Mouse (Mus musculus) lung, embryonic 16.5 days (tissue): ENCODE measurements around the gene Cdc34. TPM values are rescaled to one million over a fixed set of nuclear protein-coding genes. Genes with fewer than 3 reads are reported as not detected.

Source experiments
- ATAC-seq: fragments of 200-750 bp; cut with Nextera tagmentation; 2 replicates; pipeline ENCODE4 v1.8.0; 2017; ENCODE audit warnings: low read depth, mild to moderate bottlenecking, moderate library complexity
- H3K27ac ChIP-seq: fragments of 300-500 bp; sonication (generic); 2 replicates; pipeline ENCODE4 v1.5.1; 2014; ENCODE audit warnings: mild to moderate bottlenecking, control low read depth, low read length
- H3K27me3 ChIP-seq: fragments of 300-500 bp; sonication (generic); 2 replicates; pipeline ENCODE4 v1.6.1; 2014; ENCODE audit warnings: low read depth, low read length, mixed read lengths; ENCODE audit not compliant: control insufficient read depth, insufficient read depth
- H3K36me3 ChIP-seq: fragments of 300-500 bp; sonication (generic); 2 replicates; pipeline ENCODE4 v1.6.1; 2014; ENCODE audit warnings: low read length; ENCODE audit not compliant: control insufficient read depth, insufficient read depth
- H3K4me1 ChIP-seq: fragments of 300-500 bp; sonication (generic); replicated peaks from 2 replicates; pipeline ENCODE4 v1.6.1; 2014; ENCODE audit warnings: low read length, mixed read lengths; ENCODE audit not compliant: control insufficient read depth, insufficient read depth
- H3K4me2 ChIP-seq: fragments of 300-500 bp; sonication (generic); 2 replicates; pipeline ENCODE4 v1.6.1; 2014; ENCODE audit warnings: low read depth, low read length, control low read depth
- H3K4me3 ChIP-seq: fragments of 300-500 bp; sonication (generic); 2 replicates; pipeline ENCODE4 v1.5.1; 2014; ENCODE audit warnings: mild to moderate bottlenecking, low read length, control low read depth
- H3K9ac ChIP-seq: fragments of 300-500 bp; sonication (generic); 2 replicates; pipeline ENCODE4 v1.6.1; 2014; ENCODE audit warnings: low read length, control low read depth
- H3K9me3 ChIP-seq: fragments of 300-500 bp; sonication (generic); 2 replicates; pipeline ENCODE4 v1.6.1; 2016; ENCODE audit warnings: low read length; ENCODE audit not compliant: control insufficient read depth
- WGBS: fragments of 180-500 bp; shearing (Covaris S2); extraction: QIAGEN DNeasy Blood & Tissue Kit; methylation state at CpG from one replicate; pipeline ENCODE4 v1.1.7; 2014; 5-methylcytosine and 5-hydroxymethylcytosine counted together
- polyA plus RNA-seq: library from polyadenylated mRNA; unstranded; fragments of >200 nt; fragmentation: Nextera tagmentation; extraction: Ambion mirVana; gene quantifications from 2 replicates; pipeline ENCODE4 v1.2.1, GENCODE M21; 2015

Cdc34 gene
- polyA plus RNA-seq, 1 experiment from 2014 or later: 68.9 TPM

DNA sequence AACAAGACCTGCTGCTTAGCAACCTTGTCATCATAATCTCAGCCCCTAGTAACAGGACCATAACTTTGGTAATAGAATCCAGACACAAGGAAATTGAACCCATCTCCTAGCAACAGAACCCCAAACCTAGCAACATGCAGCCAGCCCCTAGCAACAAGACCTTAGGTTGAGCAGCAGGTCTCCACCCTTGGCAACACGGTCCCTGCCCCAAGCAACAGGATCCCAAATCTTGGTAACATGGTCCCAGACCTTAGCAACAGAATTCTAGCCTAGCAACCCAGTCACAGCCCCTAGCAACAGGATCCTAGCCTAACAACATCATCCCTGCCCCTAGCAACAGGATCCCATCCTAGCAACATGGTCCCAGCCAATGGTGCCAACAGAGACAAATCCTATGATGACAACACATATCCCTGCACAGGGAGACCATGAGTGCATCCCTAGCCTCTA is 27.0 kb upstream of the Cdc34 start:
- Histone ChIP-seq H3K27me3 (no peaks in the 10 kb centered on the region; the same call in 1 of the 2 replicates), H3K4me3 (no peak overlapping the region), H3K9ac (no peak overlapping the region), H3K9me3 (no peaks in the 10 kb centered on the region), H3K27ac (no peak overlapping the region), H3K4me1 (no peaks in the 10 kb centered on the region), H3K4me2 (no peak overlapping the region), H3K36me3 (no peaks in the 10 kb centered on the region)
- ATAC-seq: no peak
- 7% methylated on average over 1 of the region's 1 CpGs for WGBS

DNA sequence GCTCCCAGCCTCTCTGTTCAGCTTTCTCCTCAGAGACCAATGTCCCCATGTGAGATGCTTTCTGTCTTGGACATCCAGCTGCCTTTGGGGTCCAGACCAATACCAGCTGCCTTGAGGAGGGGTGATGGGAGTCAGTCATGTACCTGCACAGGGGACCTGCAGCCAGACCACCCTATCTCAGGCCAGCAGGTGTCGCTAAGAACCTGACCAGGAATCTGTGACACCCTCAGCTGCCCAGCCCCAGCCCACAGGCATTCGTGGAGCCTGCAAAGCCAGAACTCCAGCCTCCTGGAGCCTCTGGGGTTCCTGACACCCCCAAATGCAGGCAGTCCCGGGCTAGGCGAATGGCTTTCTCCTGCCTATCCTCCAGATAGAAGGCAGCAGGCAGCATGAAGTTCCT is 23.2 kb upstream of the Cdc34 start:
- no peaks in the 10 kb centered on the region for H3K9me3 ChIP-seq

DNA sequence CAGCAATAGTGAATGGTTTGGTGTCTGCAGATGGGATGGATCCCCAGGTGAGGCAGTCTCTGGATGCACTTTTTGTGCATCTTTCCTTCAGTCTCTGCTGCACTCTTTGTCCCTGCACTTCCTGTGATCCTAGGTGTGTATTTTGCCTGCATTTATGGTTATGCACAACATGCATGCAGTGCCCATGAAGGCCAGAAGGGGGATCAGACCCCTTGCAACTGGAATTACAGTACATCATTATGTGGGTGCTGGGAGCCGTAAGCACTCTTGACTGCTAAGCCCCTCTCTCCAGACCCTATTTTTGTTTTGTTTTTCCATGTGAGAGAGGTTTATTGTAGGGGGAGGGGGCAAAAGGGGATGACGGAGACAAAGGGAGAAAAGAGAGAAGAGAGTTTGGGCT is 21.7 kb upstream of the Cdc34 start:
- H3K9ac ChIP-seq: no peak overlapping the region
- H3K4me1 ChIP-seq: peaks cover 2% of the 10 kb centered on the region; the same call in 1 of the 2 replicates
- no peaks in the 10 kb centered on the region for H3K9me3 ChIP-seq
- no peak overlapping the region for H3K4me3 ChIP-seq
- no peak overlapping the region for H3K4me2 ChIP-seq
- no peak overlapping the region for H3K27ac ChIP-seq
- no peaks in the 10 kb centered on the region for H3K36me3 ChIP-seq
- WGBS: 76% methylated on average over 2 of the region's 2 CpGs
- ATAC-seq: no peak
- H3K27me3 ChIP-seq: no peaks in the 10 kb centered on the region

More for the DNA sequence above, 23.2 kb upstream of the Cdc34 start:
- Histone ChIP-seq H3K4me2 (no peak overlapping the region), H3K36me3 (no peaks in the 10 kb centered on the region), H3K9ac (no peak overlapping the region), H3K4me3 (no peak overlapping the region), H3K27ac (no peak overlapping the region), H3K4me1 (no peaks in the 10 kb centered on the region), H3K27me3 (no peaks in the 10 kb centered on the region)
- no peak; the same call in 1 of the 2 replicates for ATAC-seq
- 18% methylated on average over 4 of the region's 4 CpGs for WGBS

DNA sequence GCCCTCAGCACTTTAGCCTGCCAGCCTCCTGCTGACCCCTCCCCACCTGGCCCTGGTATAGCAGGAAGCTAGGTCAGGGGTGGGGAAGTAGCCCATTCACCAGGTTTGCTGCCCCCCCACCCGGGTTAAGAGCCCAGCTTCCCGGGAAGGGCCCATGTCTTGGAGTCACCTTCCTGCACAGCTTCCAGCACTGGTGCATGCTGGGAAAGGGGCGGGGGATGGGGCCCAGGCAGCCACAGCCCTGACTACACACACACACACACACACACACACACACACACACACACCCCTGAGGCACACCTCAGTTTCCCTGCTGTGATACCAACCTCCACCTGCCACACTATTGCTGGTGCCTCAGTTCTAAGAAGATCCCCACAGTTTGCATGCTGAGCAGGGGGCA is 20.1 kb upstream of the Cdc34 start:
- Histone ChIP-seq H3K27me3 (no peaks in the 10 kb centered on the region), H3K27ac (no peak overlapping the region), H3K4me2 (no peak overlapping the region), H3K36me3 (no peaks in the 10 kb centered on the region), H3K9me3 (no peaks in the 10 kb centered on the region), H3K9ac (no peak overlapping the region), H3K4me3 (no peak overlapping the region), H3K4me1 (peaks cover 2% of the 10 kb centered on the region; the same call in 1 of the 2 replicates)
- WGBS: 83% methylated on average over 1 of the region's 3 CpGs
- no peak for ATAC-seq

- H3K9ac ChIP-seq: no peak within 1 kb of the TSS
- H3K4me3 ChIP-seq: no peak within 1 kb of the TSS
- WGBS: 11% methylated on average over 13 of the region's 13 CpGs
- peaks cover 2% of the 10 kb centered on the region; the same call in 1 of the 2 replicates for H3K4me1 ChIP-seq
- no peaks in the 10 kb centered on the region for H3K9me3 ChIP-seq
- no peaks in the 10 kb centered on the region for H3K36me3 ChIP-seq
- H3K27me3 ChIP-seq: no peaks in the 10 kb centered on the region
- no peak within 1 kb of the TSS for H3K27ac ChIP-seq
- no peak within 1 kb of the TSS for H3K4me2 ChIP-seq
- ATAC-seq: no peak
Measured at GRCm38 (mm10) chr10:79664131-79664665, 17.8 kb upstream of the Cdc34 start, which contains the start of gene Madcam1. Gene Madcam1, plus strand, starts transcription at chr10:79664559.

- Histone ChIP-seq H3K4me2 (no peak overlapping the region), H3K4me3 (no peak overlapping the region), H3K4me1 (peaks cover 4% of the 10 kb centered on the region), H3K27ac (no peak overlapping the region), H3K27me3 (no peaks in the 10 kb centered on the region), H3K36me3 (no peaks in the 10 kb centered on the region), H3K9me3 (no peaks in the 10 kb centered on the region), H3K9ac (no peak overlapping the region)
- no peak for ATAC-seq
- WGBS: 78% methylated on average over 8 of the region's 8 CpGs
Measured at GRCm38 (mm10) chr10:79665051-79665450, 16.9 kb upstream of the Cdc34 start.

GRCm38 (mm10) chr10:79666493-79666892 is 15.5 kb upstream of the Cdc34 start:
- H3K27ac ChIP-seq: no peak overlapping the region
- no peak overlapping the region for H3K4me2 ChIP-seq
- no peaks in the 10 kb centered on the region for H3K9me3 ChIP-seq
- ATAC-seq: no peak
- H3K36me3 ChIP-seq: no peaks in the 10 kb centered on the region
- H3K9ac ChIP-seq: no peak overlapping the region
- H3K4me1 ChIP-seq: peaks cover 13% of the 10 kb centered on the region
- H3K27me3 ChIP-seq: no peaks in the 10 kb centered on the region
- WGBS: 66% methylated on average over 9 of the region's 9 CpGs
- no peak overlapping the region for H3K4me3 ChIP-seq

GRCm38 (mm10) chr10:79668076-79668475 is 13.9 kb upstream of the Cdc34 start:
- Histone ChIP-seq H3K4me2 (no peak overlapping the region), H3K27ac (no peak overlapping the region), H3K9ac (no peak overlapping the region), H3K36me3 (no peaks in the 10 kb centered on the region), H3K27me3 (no peaks in the 10 kb centered on the region), H3K9me3 (no peaks in the 10 kb centered on the region), H3K4me3 (no peak overlapping the region), H3K4me1 (peaks cover 13% of the 10 kb centered on the region)
- ATAC-seq: no peak
- 78% methylated on average over 5 of the region's 5 CpGs for WGBS

DNA sequence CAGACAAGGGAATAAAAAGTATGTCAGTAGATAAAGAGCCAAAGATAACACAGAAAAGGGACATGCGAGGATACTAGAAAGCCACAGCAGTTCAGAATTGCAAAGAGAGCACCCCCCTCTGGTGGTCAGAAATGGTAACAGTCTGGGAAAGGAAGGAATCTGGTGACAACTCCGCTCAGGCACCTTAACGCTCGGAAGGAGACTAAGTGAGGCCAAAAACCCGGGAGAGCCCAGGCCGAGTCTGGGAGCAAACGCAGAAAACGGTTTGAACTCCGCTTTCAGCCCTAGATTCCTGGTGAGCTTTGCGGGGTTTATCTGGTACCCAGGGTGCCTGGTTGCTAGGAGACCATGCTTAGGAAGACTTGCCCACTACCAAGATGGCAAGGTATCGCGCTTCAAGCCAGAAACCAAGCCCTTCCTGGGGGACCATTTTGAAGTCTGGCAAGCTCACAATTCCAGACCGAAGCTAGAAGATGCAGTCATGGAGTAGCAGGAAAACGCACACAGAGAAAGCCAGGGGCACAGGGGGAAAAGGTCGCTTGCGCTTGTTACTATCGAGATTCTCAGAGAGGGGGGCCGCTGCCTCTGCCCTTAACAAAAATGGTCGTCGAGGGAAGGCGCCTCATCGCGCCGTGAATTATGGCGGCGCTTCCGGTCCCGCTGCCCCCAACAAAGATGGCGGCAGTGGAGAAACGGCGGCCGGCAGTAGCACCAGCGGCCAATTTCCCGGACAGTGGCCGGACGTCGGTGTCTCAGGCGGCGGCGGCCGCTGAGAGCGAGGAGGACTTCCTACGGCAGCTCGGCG is 13.0 kb upstream of the Cdc34 start, which contains the start of gene Tpgs1:
Gene Tpgs1, plus strand, starts transcription at position 599 of the 805 bp plus-strand sequence.
- Histone ChIP-seq H3K9me3 (no peaks in the 10 kb centered on the region), H3K36me3 (no peaks in the 10 kb centered on the region), H3K4me3 (peak within 1 kb of the TSS; percentile 69), H3K27ac (peak within 1 kb of the TSS; percentile 72), H3K27me3 (no peaks in the 10 kb centered on the region), H3K9ac (peak within 1 kb of the TSS; percentile 79), H3K4me2 (peak within 1 kb of the TSS; percentile 88), H3K4me1 (peaks cover 13% of the 10 kb centered on the region)
- peak; percentile 84 for ATAC-seq
- WGBS: under 1% methylated on average over 45 of the region's 45 CpGs
